Mouse (Mus musculus) granulocyte monocyte progenitor cell, adult 5-6 weeks (primary cell): ENCODE measurements around the gene Csmd2. TPM values are rescaled to one million over a fixed set of nuclear protein-coding genes. Genes with fewer than 3 reads are reported as not detected.

Source experiments
- ATAC-seq: replicated peaks from 2 replicates; pipeline ENCODE4 v1.8.0; 2016; ENCODE audit warnings: mild to moderate bottlenecking, moderate TSS enrichment, inconsistent platforms; ENCODE audit not compliant: poor library complexity, severe bottlenecking
- total RNA-seq, 2 experiments: library from RNA; stranded (forward) in 1 of 2; stranded (reverse) in 1 of 2; fragments of 200-712, 200-1000 nt in 1 of 2; fragments of >200 nt in 1 of 2; fragmentation: Nextera tagmentation in 1 of 2; gene quantifications; 2 replicates each; pipeline ENCODE4 v1.2.3; 2014 to 2017

Gene Csmd2
- total RNA-seq, 2 experiments from 2014 or later: not detected

DNA sequence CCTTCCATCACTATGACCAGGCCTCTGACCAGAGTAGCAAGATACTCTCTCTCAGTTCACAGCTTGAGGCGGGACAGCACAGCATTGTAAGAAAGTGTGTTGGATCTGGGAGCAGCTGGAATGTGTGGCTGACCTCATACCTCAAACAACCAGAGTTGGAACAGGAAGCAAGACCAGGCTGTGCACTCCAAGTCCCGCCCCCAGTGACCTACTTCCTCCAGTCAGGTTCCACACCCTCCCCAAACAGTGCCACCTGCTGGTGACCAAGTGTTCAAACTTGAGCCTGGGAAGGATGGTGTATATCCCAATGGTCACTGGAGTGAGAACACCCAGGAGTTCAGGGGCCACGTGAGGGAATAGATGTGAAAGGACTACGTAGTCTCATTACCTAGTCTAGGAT, 330.3 kb downstream of the Csmd2 start:
- no peak for ATAC-seq

DNA sequence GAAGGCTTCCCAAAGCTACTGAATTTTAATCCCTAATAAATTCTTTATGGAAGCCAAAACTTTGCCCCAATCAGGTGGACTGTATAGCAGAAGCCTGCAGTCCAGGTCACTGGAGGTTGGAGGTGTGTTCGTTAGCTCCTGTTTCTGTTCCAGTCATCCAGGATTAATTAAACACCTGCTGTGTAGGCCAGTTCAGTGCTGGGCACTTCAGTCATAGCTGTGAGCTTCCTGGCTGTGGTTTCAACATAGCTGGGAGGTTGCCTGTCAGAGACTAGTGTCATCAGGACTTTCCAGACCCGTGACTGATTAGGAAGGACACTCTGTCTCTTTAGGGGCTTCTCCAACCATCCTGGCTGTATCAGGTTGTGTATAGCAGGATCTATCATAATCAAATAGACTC, 337.9 kb downstream of the Csmd2 start:
- no peak for ATAC-seq

DNA sequence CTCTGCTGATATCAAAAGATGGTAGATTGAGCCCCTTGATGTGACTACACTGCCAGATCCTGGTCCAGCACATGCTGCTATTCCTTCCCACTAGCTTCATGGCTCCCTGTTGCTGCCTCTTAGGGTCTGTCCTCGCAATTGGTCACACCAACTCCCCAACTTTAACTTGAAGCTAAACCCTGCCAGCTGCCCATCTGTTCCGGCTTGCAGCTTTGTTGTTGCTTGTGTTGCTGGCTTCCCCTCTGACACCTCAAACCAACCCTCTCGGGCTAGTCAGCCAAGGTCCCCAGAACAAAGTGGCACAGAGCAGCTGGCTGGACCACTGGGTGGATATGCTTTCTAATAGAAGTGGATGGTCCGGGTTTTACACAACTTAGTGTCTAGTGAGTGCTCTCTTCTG, 339.1 kb downstream of the Csmd2 start:
- ATAC-seq: no peak

DNA sequence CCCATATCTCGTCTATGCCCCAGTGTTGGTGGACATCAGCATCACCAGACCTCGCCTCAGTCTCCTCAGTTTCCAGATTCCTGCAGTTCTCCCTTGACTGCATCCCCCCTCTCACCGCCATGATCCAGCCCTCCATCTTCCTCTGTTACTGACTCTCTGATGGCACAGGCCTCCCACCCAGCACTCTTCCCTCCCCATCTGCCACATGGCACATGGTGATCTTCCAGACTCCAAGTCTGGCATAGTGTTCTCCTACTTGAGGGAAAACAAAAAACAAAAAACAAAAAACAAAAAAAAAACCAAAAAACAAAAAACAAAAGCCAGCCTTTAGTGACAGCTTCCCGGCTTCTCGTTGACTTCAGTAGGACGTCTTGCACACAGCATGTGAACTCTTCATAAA, 339.8 kb downstream of the Csmd2 start:
- no peak for ATAC-seq

DNA sequence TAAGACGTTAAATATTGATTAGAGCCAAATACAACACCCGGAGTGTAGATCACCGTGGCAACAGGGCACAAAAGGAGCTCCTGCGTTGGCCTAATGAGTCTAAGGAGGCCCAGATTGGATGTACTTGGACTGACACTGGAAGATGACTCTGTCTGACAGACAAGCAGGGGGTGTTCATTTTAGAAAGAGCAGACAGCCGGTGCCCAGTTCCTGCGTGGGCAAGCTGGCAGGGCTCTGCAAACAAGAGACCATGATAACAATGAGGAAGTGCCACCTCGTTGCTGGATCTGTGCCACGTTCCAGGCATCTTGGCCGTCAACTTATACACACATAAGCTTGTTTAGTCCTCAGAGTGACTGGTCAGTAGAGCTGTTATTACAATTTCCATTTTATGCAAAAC, 342.9 kb downstream of the Csmd2 start:
- no peak for ATAC-seq

DNA sequence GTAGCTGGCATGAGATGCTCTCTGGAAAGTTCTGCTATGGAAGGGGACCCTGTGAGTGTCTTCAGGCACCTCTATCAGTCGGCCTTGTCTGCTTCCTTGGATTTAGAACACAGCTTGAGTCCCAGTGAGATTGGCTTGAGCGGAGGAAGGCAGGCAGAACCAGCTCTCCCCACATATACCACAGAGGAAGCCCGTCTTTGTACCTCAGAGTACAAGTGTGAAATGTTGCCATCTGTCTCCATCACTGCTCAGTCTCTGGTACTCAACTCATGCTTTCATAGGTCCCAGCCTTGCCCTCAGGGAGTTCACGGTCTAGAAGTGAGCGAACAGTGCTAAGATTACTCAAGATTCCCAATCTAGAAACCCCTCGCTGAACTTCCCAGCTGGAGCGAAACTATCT, 352.8 kb downstream of the Csmd2 start:
- ATAC-seq: no peak

DNA sequence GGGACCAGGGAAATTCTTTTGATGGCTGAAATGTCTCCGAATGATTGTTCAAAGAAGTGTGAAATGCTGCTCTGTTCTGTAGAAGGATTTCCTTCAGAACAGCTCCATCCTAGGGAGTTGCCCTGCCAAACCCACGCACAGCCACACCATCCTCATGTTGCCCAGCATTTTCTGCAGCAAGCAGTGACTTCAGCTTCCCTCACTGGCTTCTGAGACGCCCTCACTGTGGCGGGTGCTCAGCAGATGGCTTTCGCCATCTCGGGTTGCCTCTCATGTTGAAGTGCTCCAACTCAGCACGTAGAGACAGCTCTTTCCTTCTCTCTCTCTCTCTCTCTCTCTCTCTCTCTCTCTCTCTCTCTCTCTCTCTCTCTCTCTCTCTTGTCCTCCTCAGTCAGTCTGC, 353.7 kb downstream of the Csmd2 start:
- no peak for ATAC-seq

DNA sequence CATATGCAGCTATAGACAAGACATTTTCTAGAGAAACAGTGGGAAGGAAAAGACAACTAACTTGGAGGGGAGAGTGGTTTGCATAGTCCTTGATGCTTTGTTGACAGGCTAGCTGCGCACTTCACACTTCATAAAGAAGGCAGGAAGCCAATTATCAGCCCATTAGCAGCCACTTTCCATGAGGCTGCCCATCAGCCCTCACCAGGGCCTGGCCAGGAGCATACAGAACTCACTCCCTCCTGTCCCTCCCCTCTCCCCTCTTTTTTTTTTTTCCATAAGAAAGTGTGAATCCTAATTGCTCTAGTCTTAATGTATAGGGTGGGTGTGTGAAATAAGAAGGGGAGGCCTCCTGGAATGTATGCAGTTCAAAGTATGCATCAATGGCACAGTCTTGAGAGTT, 354.6 kb downstream of the Csmd2 start:
- no peak for ATAC-seq

DNA sequence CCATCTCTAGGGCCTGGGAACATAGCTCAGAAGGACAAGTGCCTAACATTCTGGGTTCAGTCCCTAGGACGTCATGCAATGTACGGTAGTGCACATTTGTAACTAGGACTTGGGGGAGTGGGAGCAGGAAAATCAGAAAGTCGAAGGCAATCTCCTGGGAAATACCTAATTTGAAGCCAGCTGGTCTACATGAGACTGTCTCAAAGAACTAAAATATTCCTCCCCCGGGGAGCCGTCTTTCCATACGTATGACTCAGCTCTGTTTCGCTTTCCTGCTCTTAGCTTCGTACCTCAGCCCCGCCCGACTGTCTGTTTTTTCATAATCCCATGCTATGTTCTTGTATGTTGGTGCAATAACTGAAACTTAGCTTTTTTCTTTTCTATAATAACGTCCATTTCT, 371.1 kb downstream of the Csmd2 start:
- ATAC-seq: no peak

DNA sequence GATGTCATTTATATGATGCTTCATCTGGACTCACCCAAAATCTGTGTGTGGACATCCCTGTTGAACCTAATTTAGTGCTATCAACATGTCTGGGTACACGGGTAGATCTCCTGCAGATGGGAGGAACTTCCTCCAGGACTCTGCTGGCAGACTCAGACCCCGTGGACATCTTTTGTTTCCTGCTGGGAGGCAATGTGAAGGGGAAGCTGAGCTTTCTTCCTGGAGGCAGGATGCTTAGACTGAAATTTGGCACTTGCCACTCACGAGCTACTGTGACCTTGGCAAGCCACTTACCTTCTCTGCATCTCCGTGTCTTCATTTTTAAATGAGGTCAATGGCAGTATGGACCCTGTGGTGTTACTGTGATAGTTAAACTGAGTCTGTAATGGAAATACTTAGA, 378.2 kb downstream of the Csmd2 start:
- ATAC-seq: no peak

DNA sequence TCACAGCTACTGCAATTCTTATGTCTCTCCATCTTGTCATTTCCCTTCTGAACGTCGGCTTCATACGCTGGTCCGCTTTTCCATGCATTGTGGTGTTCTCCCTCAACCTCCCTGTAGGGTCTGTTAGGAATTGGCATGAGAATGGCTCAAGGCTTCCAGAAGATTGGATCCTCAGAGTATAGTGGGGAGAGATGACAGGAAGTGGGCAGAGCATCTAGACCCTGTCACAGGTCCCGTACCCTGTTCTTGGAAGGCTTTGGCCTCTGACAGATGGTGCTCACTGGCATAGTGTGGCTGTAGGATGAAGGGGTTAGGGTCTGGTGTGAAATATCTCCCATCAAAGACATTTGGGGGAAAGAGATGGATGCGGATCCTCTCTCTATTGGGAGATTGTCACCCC, 380.4 kb downstream of the Csmd2 start:
- ATAC-seq: no peak

DNA sequence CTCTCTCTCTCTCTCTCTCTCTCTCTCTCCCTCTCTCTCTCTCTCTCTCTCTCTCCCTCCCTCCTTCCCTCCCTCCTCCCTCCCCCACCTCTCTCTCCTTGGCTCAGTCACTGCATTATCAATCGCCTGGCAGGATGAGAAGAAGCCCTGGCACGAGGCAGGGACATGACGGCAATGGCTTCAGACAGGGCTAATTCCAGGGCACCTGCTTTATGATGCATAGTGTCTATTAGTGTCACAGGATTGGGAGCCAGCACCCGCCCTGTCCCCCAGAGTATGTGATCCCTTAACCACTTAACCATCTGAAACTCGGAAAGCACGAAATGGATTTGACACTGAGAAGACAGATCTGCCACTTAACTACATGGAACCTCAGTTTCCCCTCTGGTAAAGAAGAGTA, 384.1 kb downstream of the Csmd2 start:
- ATAC-seq: no peak

DNA sequence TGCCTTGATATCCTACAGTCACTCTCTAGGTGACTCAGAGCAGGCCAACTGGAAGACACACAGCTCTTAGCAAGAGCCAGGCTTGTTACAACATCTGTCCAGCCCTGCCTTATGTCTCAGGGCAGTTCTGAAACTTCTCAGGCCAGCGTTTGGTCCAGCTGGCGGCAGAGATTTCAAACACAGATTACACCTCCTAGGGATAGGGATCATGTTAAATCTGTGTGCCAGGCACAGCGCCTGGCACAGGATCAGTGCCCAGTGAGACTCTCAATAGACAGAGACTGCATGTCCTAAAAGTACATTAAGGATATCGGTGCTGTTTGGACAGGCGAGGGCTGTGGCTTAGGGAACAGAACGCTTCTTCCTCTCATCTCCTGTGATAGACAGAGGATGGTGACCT, 385.5 kb downstream of the Csmd2 start:
- ATAC-seq: no peak

DNA sequence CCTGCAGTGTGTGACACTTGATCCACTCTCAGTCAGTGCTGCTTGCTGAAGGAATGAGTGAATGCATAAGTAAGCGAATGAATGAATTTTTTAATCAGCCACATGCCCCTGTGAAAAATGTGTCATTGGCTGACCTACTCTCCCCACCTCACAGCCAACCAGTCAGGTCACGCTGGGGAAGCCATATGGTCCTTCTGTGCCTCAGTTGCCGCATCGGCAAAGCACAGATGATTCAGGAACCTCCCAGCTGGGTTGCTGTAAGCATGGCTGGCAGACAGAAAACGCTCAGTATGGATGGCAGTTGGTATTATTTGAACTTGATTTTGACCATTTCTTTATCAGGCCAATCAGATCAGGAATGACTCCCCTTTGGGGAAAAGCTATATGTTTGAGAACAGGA, 386.4 kb downstream of the Csmd2 start:
- no peak for ATAC-seq

DNA sequence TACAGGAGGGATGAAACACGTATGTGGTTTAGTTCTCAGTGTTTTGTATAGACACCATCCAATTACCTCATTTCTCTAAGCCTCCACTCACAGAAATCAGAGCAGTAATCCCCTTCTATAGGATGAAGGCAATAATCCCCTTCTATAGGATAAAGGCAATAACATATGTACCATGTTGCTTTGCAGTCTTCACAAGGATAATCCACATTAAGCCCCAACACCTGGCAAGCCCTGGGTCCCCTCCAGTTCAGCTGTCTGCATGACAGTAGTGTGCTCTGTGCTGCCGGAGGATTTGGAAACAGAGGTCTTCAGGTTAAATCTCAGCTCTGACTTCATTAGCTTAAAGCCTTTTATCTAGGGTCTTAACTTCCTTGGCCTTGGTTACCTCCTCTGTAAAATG, 391.3 kb downstream of the Csmd2 start:
- ATAC-seq: no peak

DNA sequence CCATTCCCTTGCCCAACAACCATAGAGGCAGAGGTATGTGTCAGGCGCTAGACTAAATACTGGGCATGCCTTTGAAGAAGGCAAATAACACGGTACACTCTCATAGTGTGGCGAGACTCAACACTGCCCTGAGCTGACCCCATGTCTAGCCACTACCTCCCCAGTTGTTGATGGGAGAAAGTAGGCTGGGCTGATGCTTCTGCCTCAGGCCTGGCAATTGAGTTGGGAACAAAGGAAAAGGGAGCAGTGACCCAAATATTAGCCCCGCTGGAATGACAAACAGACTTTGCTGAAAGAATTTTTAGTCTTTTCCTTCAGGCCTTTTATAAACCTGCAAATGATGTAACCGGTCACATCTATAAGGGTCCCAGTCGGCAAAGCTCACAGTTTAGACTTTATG, 393.7 kb downstream of the Csmd2 start:
- ATAC-seq: no peak

DNA sequence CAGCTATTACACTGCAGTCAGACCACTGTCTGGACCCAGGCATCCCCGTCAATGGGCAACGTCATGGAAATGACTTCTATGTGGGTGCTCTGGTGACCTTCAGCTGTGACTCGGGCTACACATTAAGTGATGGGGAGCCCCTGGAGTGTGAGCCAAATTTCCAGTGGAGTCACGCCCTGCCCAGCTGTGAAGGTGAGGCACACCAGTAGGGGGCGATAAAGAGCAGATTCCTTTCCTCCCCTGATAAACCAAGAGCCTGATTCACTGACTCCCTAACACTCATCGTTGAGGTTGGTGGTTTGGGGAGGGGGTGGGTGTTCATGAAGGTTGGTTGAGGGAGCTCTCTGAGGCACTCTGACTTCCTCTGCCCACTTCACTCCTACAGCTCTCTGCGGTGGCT, 396.1 kb downstream of the Csmd2 start:
- no peak for ATAC-seq

DNA sequence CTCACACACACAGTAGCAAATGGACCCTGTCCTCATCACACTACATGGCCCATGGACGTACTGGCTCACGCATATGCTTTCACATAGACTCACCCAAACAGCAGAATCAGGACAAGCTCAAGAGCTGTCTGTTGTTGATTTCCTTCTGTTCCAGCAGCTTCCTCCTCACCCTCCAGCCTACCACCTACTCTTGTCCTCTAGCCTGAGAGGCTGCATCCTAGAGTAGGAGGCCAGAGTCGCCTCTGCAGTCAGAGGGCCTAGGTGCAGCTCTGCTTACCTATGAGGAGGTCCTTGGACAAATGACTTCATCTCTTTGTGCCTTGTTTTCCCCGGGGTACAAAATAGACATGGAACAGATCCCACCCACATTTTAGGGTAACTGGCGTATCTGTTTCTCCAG, 403.8 kb downstream of the Csmd2 start:
- no peak for ATAC-seq

DNA sequence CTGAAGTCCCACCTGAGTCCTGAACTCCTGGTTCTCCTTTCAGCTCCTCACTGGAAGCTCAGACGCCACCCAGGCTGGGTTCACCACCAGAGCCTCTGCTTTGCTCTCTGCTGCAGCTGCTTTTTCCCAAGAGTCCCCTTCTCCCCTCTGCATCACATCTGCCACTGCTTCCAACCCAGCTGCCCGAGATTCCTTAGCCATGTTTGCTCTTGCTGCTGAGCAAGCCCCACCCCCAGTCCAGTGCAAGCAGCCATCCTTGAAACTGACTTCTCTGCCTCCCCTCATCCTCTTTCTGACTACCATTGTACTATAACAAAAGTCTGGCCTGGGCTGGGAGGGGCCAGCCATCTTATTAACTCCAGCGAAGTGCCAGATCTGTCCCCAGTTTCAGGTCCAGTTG, 404.6 kb downstream of the Csmd2 start:
- no peak for ATAC-seq

DNA sequence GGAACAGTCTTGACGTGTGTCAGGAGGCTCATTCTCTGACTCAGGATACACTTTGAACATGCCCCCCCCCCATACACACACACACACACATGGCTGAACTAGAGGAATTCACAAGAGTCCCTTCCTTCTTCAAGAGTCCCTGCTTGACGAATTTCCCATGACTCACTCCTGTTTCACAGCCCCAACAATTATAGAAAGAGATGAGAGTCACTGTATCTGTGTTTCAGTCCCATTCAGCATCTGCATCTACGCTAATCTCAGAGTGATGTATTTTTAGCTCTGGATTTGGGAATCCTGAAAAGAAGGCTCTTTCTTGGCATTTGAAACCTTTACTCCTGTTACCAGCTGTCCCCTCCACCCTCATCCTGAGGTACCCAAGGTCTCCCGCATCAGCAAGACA, 406.2 kb downstream of the Csmd2 start:
- no peak for ATAC-seq

DNA sequence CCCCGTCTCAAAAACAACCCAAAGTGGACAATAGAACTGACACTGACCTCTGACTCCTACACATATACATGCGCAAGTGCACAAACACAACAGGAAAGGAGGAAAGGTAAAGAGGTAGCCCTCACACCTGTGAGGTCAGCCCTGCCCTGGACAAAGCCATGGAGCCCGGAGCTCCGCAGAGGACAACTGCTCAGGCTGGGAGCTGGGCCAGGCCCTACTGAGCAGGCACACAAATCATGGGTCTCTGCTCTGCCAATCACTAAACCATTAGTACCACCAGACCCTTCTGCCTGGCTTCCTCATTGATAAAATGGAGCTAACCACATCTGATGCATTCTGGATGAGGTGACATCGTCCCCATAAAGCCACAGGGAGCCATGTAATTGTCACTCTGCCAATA, 409.0 kb downstream of the Csmd2 start:
- no peak for ATAC-seq

DNA sequence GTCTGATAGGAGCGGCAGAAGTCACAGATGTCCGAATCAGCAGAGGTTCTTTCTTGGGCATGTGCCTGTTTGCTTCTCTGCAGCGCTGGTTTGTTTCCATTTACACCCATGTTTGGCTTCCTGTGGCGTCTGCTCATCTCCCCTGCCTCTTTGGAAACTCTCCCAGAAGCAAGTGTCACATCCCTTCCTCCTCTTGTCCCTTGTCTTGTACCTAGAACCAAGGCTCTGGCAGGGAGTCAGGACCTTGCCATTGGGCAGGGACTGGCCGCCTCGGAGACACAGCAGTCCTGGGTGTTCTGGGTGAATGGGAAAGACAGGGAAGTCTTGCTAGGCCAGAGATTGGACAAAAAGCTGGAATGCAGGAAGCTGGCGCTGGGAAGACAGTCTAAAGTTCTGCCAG, 410.1 kb downstream of the Csmd2 start:
- no peak for ATAC-seq

DNA sequence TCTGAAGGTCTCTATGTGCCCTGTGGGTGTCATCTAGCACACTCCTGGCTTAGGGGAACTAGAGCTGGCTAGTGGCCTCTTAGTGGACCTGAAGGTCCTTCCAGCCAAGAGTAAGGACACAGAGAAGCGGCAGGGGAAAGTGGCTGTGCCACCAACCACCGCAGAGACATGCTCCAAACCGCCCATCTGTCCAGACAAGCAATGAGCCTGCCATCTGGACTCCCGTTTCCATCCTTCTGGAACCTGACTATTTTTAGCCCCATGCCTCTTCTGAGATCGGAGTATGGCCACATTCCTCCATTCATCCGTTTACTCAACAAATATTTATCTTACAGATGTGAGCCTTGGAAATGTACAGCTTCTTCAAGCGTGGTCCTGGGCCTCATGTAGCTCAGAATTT, 411.3 kb downstream of the Csmd2 start:
- ATAC-seq: no peak

DNA sequence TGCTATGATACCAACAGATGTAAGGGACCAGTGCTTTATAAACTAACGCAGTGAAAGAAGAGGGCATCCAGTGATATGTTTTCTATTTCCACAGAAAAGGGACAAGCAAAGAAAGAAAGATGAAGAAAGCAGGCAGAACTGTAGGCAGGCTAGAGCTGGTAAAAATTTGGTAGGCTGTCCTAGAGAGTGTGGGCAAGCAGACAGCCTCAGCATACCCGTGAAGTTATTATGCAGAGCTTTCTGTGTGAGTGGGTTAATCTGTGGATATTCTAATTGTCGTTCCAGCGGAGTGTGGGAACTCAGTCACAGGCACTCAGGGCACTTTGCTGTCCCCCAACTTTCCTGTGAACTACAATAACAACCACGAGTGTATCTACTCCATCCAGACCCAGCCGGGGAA, 412.4 kb downstream of the Csmd2 start:
- ATAC-seq: no peak
